Mouse (Mus musculus) heart, embryonic 11.5 days (tissue): ENCODE measurements around the gene Vac14. TPM values are rescaled to one million over a fixed set of nuclear protein-coding genes. Genes with fewer than 3 reads are reported as not detected.
A peak's percentile ranks its signal among the peaks of the same experiment; 100 is the strongest.
"Not testable (repeated sequence)": the region's sequence is repeated elsewhere in the genome, so short reads cannot be mapped to it uniquely, and the experiment has no call there.

Experiments used
- ATAC-seq: fragments of 200-750 bp; cut with Nextera tagmentation; replicated peaks from 2 replicates; pipeline ENCODE4 v1.8.0; 2017; ENCODE audit warnings: moderate library complexity; ENCODE audit not compliant: insufficient number of reproducible peaks, low FRiP score, low TSS enrichment
- H3K27ac ChIP-seq: fragments of 300-500 bp; sonication (generic); 2 replicates; pipeline ENCODE4 v1.5.1; 2014; ENCODE audit warnings: mild to moderate bottlenecking, low read depth, low read length
- H3K27me3 ChIP-seq: fragments of 300-500 bp; sonication (generic); 2 replicates; pipeline ENCODE4 v1.6.1; 2014; ENCODE audit warnings: mild to moderate bottlenecking, low read length, mixed read lengths; ENCODE audit not compliant: control insufficient read depth, insufficient read depth
- H3K36me3 ChIP-seq: fragments of 300-500 bp; sonication (generic); 2 replicates; pipeline ENCODE4 v1.6.1; 2014; ENCODE audit warnings: mild to moderate bottlenecking, low read length, moderate library complexity, mixed read lengths; ENCODE audit not compliant: control insufficient read depth, insufficient read depth
- H3K4me1 ChIP-seq: fragments of 300-500 bp; sonication (generic); 2 replicates; pipeline ENCODE4 v1.6.1; 2014; ENCODE audit warnings: low read length; ENCODE audit not compliant: control insufficient read depth, insufficient read depth
- H3K4me2 ChIP-seq: fragments of 300-500 bp; sonication (generic); 2 replicates; pipeline ENCODE4 v1.6.1; 2014; ENCODE audit warnings: mild to moderate bottlenecking, moderate library complexity
- H3K4me3 ChIP-seq: fragments of 300-500 bp; sonication (generic); 2 replicates; pipeline ENCODE4 v1.5.1; 2014; ENCODE audit warnings: low read depth, low read length
- H3K9ac ChIP-seq: fragments of 300-500 bp; sonication (generic); 2 replicates; pipeline ENCODE4 v1.6.1; 2014; ENCODE audit warnings: mild to moderate bottlenecking, low read depth, low read length, moderate library complexity
- H3K9me3 ChIP-seq: fragments of 300-500 bp; sonication (generic); replicated peaks from 2 replicates; pipeline ENCODE4 v1.6.1; 2016; ENCODE audit warnings: low read length; ENCODE audit not compliant: control insufficient read depth
- WGBS: fragments of 180-500 bp; shearing (Covaris S2); extraction: QIAGEN DNeasy Blood & Tissue Kit; methylation state at CpG from one replicate; pipeline ENCODE4 v1.1.7; 2014; ENCODE audit not compliant: insufficient replicate concordance; 5-methylcytosine and 5-hydroxymethylcytosine counted together
- polyA plus RNA-seq: library from polyadenylated mRNA; unstranded; fragments of >200 nt; fragmentation: Nextera tagmentation; extraction: Ambion mirVana; gene quantifications from 2 replicates; pipeline ENCODE4 v1.2.1, GENCODE M21; 2014

Gene Vac14
- polyA plus RNA-seq, 1 experiment from 2014 or later = 22.7 TPM

- H3K27me3 ChIP-seq, H3K27ac ChIP-seq, H3K36me3 ChIP-seq, H3K4me1 ChIP-seq, H3K4me3 ChIP-seq, H3K9ac ChIP-seq, H3K4me2 ChIP-seq, H3K9me3 ChIP-seq, ATAC-seq: not testable (repeated sequence)
- 76% methylated on average over 8 of the region's 8 CpGs for WGBS
Observed at GRCm38 (mm10) chr8:110667590-110668177, 49.3 kb downstream of the Vac14 start.

GRCm38 (mm10) chr8:110669932-110670628 is 51.7 kb downstream of the Vac14 start:
- Histone ChIP-seq H3K4me2 (no peak overlapping the region), H3K9me3 (no peaks in the 10 kb centered on the region), H3K4me1 (peaks cover 9% of the 10 kb centered on the region), H3K27me3 (no peaks in the 10 kb centered on the region), H3K27ac (no peak overlapping the region), H3K36me3 (no peaks in the 10 kb centered on the region; the same call in 1 of the 2 replicates), H3K9ac (no peak overlapping the region), H3K4me3 (no peak overlapping the region)
- no peak for ATAC-seq
- 60% methylated on average over 8 of the region's 8 CpGs for WGBS

- Histone ChIP-seq H3K4me3 (no peak overlapping the region), H3K4me1 (peaks cover 10% of the 10 kb centered on the region), H3K4me2 (no peak overlapping the region), H3K9ac (no peak overlapping the region), H3K27ac (no peak overlapping the region), H3K27me3 (no peaks in the 10 kb centered on the region), H3K36me3 (no peaks in the 10 kb centered on the region; the same call in 1 of the 2 replicates), H3K9me3 (no peaks in the 10 kb centered on the region)
- no peak for ATAC-seq
- 89% methylated on average over 6 of the region's 6 CpGs for WGBS
Observed at GRCm38 (mm10) chr8:110671309-110671708, 52.9 kb downstream of the Vac14 start.

- Histone ChIP-seq H3K4me2 (no peak overlapping the region), H3K9me3 (no peaks in the 10 kb centered on the region), H3K36me3 (no peaks in the 10 kb centered on the region; the same call in 1 of the 2 replicates), H3K27ac (no peak overlapping the region), H3K4me1 (peaks cover 15% of the 10 kb centered on the region), H3K9ac (no peak overlapping the region), H3K27me3 (no peaks in the 10 kb centered on the region), H3K4me3 (no peak overlapping the region)
- ATAC-seq = no peak
- 75% methylated on average over 2 of the region's 2 CpGs for WGBS
Observed at GRCm38 (mm10) chr8:110672133-110672532, 53.7 kb downstream of the Vac14 start.

- Histone ChIP-seq H3K4me3 (no peak overlapping the region), H3K9me3 (no peaks in the 10 kb centered on the region), H3K27ac (no peak overlapping the region), H3K27me3 (no peaks in the 10 kb centered on the region), H3K4me1 (peaks cover 15% of the 10 kb centered on the region), H3K4me2 (no peak overlapping the region), H3K9ac (no peak overlapping the region), H3K36me3 (no peaks in the 10 kb centered on the region; the same call in 1 of the 2 replicates)
- no peak for ATAC-seq
- 69% methylated on average over 2 of the region's 2 CpGs for WGBS
Observed at GRCm38 (mm10) chr8:110673168-110673567, 54.8 kb downstream of the Vac14 start.

GRCm38 (mm10) chr8:110674589-110674988 is 56.2 kb downstream of the Vac14 start:
- WGBS = 95% methylated on average over 1 of the region's 1 CpGs
- Histone ChIP-seq H3K4me1 (peaks cover 22% of the 10 kb centered on the region), H3K9me3 (no peaks in the 10 kb centered on the region), H3K4me3 (no peak overlapping the region), H3K36me3 (no peaks in the 10 kb centered on the region; the same call in 1 of the 2 replicates), H3K27ac (no peak overlapping the region), H3K4me2 (no peak overlapping the region), H3K27me3 (no peaks in the 10 kb centered on the region), H3K9ac (no peak overlapping the region)
- no peak for ATAC-seq

- WGBS = 27% methylated on average over 5 of the region's 5 CpGs
- Histone ChIP-seq H3K9me3 (no peaks in the 10 kb centered on the region), H3K4me3 (no peak overlapping the region), H3K36me3 (no peaks in the 10 kb centered on the region; the same call in 1 of the 2 replicates), H3K27me3 (no peaks in the 10 kb centered on the region), H3K27ac (peak overlapping the region; percentile 89), H3K9ac (no peak overlapping the region), H3K4me1 (peaks cover 13% of the 10 kb centered on the region), H3K4me2 (peak overlapping the region; percentile 27)
- ATAC-seq = 0 out of 2 replicates have a peak, but pooled peaks have one; percentile 40
Observed at GRCm38 (mm10) chr8:110676702-110677101, 58.3 kb downstream of the Vac14 start.

GRCm38 (mm10) chr8:110677174-110677660 is 58.8 kb downstream of the Vac14 start:
- Histone ChIP-seq H3K36me3 (no peaks in the 10 kb centered on the region; the same call in 1 of the 2 replicates), H3K27ac (peak overlapping the region; percentile 89), H3K4me3 (no peak overlapping the region), H3K9me3 (no peaks in the 10 kb centered on the region), H3K4me2 (no peak overlapping the region), H3K9ac (no peak overlapping the region), H3K4me1 (peaks cover 13% of the 10 kb centered on the region), H3K27me3 (no peaks in the 10 kb centered on the region)
- ATAC-seq = no peak
- 90% methylated on average over 5 of the region's 5 CpGs for WGBS
